Mouse (Mus musculus) midbrain, embryonic 14.5 days (tissue): ENCODE measurements around the gene Slc16a13. TPM values are rescaled to one million over a fixed set of nuclear protein-coding genes. Genes with fewer than 3 reads are reported as not detected.

Experiments used
- ATAC-seq: fragments of 200-750 bp; cut with Nextera tagmentation; 2 replicates; pipeline ENCODE4 v1.8.0; 2017; ENCODE audit warnings: moderate number of reproducible peaks, moderate library complexity; ENCODE audit not compliant: low FRiP score, low TSS enrichment
- DNase-seq: peaks from one replicate; pipeline ENCODE4 v3.0.0-alpha.2; 2015
- H3K27ac ChIP-seq: fragments of 300-500 bp; sonication (generic); replicated peaks from 2 replicates; pipeline ENCODE4 v1.5.1; 2014; ENCODE audit warnings: mild to moderate bottlenecking, low read depth, low read length, moderate library complexity
- H3K27me3 ChIP-seq: fragments of 300-500 bp; sonication (generic); 2 replicates; pipeline ENCODE4 v1.6.1; 2014; ENCODE audit warnings: low read length, control low read depth, mixed read lengths; ENCODE audit not compliant: control insufficient read depth, insufficient read depth
- H3K36me3 ChIP-seq: fragments of 300-500 bp; sonication (generic); 2 replicates; pipeline ENCODE4 v1.6.1; 2014; ENCODE audit warnings: low read length, control low read depth; ENCODE audit not compliant: control insufficient read depth, insufficient read depth
- H3K4me1 ChIP-seq: fragments of 300-500 bp; sonication (generic); 2 replicates; pipeline ENCODE4 v1.6.1; 2014; ENCODE audit warnings: mild to moderate bottlenecking, antibody characterized with exemption, low read length, control low read depth; ENCODE audit not compliant: control insufficient read depth, insufficient read depth
- H3K4me2 ChIP-seq: fragments of 300-500 bp; sonication (generic); 2 replicates; pipeline ENCODE4 v1.6.1; 2014; ENCODE audit warnings: mild to moderate bottlenecking, low read length, moderate library complexity
- H3K4me3 ChIP-seq: fragments of 300-500 bp; sonication (generic); replicated peaks from 2 replicates; pipeline ENCODE4 v1.5.1; 2014; ENCODE audit warnings: low read depth, low read length
- H3K9ac ChIP-seq: fragments of 300-500 bp; sonication (generic); replicated peaks from 2 replicates; pipeline ENCODE4 v1.6.1; 2014; ENCODE audit warnings: mild to moderate bottlenecking, low read length, moderate library complexity
- H3K9me3 ChIP-seq: fragments of 300-500 bp; sonication (generic); 2 replicates; pipeline ENCODE4 v1.6.1; 2016; ENCODE audit warnings: low read length, control low read depth, mixed read lengths; ENCODE audit not compliant: control insufficient read depth
- WGBS: fragments of 180-500 bp; shearing (Covaris S2); extraction: QIAGEN DNeasy Blood & Tissue Kit; methylation state at CpG from one replicate; pipeline ENCODE4 v1.1.7; 2014; 5-methylcytosine and 5-hydroxymethylcytosine counted together
- polyA plus RNA-seq: library from polyadenylated mRNA; unstranded; fragments of >200 nt; fragmentation: Nextera tagmentation; extraction: Ambion mirVana; gene quantifications from 2 replicates; pipeline ENCODE4 v1.2.1, GENCODE M21; 2014

Slc16a13 gene
- polyA plus RNA-seq, 1 experiment from 2014 or later: 10.7 TPM

DNA sequence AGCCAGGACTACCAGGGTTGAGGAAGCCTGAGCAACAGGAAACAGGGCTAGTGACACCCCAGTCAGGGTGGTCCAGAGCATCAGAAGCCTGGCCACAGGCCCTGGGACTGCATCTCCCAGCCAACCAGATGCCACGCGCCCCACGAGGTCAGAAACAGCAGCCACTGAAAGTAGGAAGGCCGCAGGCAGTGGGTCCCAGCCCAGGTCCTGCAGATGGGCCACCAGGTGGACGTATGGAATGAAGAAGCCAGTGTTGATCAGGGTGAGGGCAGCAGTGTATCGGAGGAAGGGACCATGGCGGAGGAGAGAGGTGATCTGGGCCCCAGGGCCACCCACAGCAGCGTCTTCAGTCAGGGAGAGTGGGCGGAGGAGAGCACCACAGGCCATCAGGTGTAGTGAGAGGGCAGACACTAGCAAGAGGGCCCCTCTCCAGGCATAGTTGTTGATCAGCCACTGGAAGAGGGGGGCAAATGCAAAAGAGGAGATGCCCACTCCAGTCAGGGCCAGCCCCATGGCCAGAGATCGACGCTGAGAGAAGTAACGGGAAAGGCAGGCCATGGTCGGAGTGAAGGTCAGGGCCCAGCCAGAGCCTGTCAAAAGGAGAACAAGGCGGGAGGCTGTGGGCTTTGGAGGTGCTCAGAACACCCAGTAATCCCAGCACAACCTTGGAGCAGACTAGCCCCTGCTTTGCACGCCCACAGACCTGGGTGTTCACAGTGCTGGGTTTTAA, 2.0 kb downstream of the Slc16a13 start:
- Histone ChIP-seq H3K9me3 (no peaks in the 10 kb centered on the region), H3K4me2 (peak overlapping the region; percentile 88), H3K4me3 (peak overlapping the region; percentile 57), H3K4me1 (peaks cover 43% of the 10 kb centered on the region), H3K27me3 (peaks cover 32% of the 10 kb centered on the region), H3K27ac (no peak overlapping the region), H3K9ac (peak overlapping the region; percentile 81; the same call in 1 of the 2 replicates), H3K36me3 (peaks cover 15% of the 10 kb centered on the region; the same call in 1 of the 2 replicates)
- 91% methylated on average over 15 of the region's 15 CpGs for WGBS
- no peak for DNase-seq
- no peak for ATAC-seq

DNA sequence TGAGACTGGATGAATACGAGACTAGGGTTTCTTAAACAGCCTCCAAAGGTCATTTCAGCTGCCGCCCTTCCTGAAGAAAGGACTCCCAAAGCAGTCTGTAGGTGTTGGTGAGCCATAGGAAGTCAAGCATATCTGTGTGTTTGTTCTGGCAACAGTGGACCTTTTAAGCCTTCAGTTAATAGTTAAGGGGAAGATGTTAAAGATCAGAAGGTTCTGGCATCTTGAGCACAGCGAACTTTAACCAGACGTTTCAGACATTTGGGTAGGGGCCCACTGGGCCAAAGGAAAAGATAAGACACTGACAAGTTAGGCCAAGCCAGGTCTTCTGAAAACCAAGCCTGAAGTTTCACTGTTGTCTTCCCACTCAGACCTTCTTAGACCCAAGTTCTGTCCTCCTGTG, 2.8 kb downstream of the Slc16a13 start:
- Histone ChIP-seq H3K27me3 (peaks cover 39% of the 10 kb centered on the region), H3K9me3 (no peaks in the 10 kb centered on the region), H3K9ac (no peak overlapping the region), H3K36me3 (peaks cover 15% of the 10 kb centered on the region; the same call in 1 of the 2 replicates), H3K4me1 (peaks cover 47% of the 10 kb centered on the region), H3K4me3 (no peak overlapping the region), H3K4me2 (no peak overlapping the region), H3K27ac (no peak overlapping the region)
- DNase-seq: no peak
- no peak for ATAC-seq
- 95% methylated on average over 4 of the region's 4 CpGs for WGBS

DNA sequence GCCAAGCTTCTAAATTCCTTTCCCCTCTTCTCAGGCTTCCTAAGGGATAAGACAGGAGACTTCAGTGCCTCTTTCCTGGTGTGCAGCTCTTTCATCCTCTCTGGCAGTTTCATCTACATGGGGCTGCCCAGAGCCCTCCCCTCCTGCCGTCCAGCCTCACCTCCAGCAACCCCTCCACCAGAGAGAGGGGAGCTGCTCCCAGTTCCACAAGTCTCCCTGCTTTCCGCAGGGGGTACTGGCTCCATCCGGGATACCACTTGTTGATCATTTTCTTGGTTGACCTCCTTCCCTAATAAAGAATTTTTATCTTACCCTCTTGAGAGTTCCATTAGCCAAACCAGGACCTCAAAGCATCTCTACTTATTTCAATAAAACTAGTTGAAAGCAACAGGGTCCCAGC, 4.8 kb downstream of the Slc16a13 start:
- Histone ChIP-seq H3K4me1 (peaks cover 38% of the 10 kb centered on the region), H3K4me2 (no peak overlapping the region), H3K4me3 (no peak overlapping the region), H3K36me3 (peaks cover 15% of the 10 kb centered on the region; the same call in 1 of the 2 replicates), H3K27me3 (peaks cover 49% of the 10 kb centered on the region), H3K27ac (no peak overlapping the region), H3K9ac (no peak overlapping the region), H3K9me3 (no peaks in the 10 kb centered on the region)
- DNase-seq (no peak), ATAC-seq (no peak)
- WGBS: 49% methylated on average over 3 of the region's 3 CpGs

DNA sequence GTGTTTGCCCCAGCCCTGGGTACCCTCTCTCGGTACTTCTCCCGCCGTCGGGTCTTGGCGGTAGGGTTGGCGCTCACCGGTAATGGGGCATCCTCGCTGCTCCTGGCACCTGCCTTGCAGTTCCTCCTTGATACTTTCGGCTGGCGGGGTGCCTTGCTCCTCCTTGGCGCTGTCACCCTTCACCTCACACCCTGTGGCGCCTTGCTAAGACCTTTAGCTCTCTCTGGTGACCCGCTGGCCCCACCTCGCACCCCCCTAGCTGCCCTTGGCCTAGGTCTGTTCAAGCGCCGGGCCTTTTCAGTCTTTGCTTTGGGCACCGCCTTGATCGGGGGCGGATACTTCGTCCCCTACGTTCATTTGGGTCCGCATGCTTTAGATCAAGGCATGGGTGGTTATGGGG, 5.6 kb downstream of the Slc16a13 start:
- Histone ChIP-seq H3K36me3 (peaks cover 15% of the 10 kb centered on the region; the same call in 1 of the 2 replicates), H3K4me1 (peaks cover 38% of the 10 kb centered on the region), H3K4me3 (no peak overlapping the region), H3K9me3 (no peaks in the 10 kb centered on the region), H3K27me3 (peaks cover 49% of the 10 kb centered on the region), H3K9ac (no peak overlapping the region), H3K4me2 (no peak overlapping the region), H3K27ac (no peak overlapping the region)
- no peak for ATAC-seq
- WGBS: 10% methylated on average over 22 of the region's 22 CpGs
- DNase-seq: no peak

DNA sequence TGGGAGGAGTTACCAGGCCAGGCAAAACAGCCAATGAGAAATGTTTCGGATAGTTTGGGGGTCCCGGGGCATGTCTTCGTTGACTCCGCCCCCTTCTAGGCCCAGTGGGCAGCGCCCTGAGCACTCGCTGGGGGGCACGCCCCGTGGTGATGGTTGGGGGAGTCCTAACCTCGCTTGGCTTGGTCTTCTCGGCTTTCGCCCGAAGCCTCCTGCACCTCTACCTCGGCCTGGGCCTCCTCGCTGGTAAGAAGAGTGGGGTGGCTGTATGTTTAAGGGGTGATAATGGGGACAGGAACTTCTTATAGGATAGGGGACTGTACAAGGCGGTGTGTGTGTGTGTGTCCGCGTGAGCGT, 6.0 kb downstream of the Slc16a13 start:
- H3K27me3 ChIP-seq: peaks cover 49% of the 10 kb centered on the region
- peak overlapping the region; percentile 36 for H3K4me3 ChIP-seq
- no peak overlapping the region for H3K27ac ChIP-seq
- WGBS: 5% methylated on average over 18 of the region's 18 CpGs
- no peaks in the 10 kb centered on the region for H3K9me3 ChIP-seq
- H3K36me3 ChIP-seq: peaks cover 15% of the 10 kb centered on the region; the same call in 1 of the 2 replicates
- ATAC-seq (no peak), DNase-seq (no peak)
- peaks cover 35% of the 10 kb centered on the region for H3K4me1 ChIP-seq
- peak overlapping the region; percentile 62 for H3K4me2 ChIP-seq
- H3K9ac ChIP-seq: no peak overlapping the region

DNA sequence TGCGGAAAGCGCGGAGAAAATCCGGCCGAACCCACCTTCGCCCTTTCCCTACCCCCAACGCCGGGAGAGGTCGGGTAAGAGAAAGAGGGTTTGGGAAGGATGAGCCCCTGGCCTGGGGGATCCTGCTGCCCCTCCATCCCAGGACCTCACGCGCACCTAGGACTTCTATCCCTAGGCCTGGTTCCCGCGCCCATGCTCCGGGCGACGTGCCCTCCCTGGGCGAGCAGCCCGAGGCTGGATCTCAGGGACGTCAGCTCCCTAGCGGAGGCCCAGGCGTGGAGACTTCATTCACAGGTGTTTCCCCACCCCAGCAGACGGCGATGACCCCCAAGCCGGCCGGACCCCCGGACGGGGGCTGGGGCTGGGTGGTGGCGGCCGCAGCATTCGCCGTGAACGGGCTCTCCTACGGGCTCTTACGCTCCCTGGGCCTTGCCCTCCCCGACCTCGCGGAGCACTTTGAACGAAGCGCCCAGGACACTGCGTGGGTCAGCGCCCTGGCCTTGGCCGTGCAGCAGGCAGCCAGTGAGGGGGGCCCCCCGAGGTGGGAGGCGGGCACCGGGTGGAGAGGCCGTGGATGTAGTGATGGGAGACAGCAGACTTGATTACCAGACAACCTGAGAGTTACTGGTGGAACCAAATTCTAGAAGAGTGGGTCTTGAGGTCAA, 6.5 kb downstream of the Slc16a13 start:
- Histone ChIP-seq H3K4me1 (peaks cover 29% of the 10 kb centered on the region), H3K9me3 (no peaks in the 10 kb centered on the region), H3K9ac (peak overlapping the region; percentile 46), H3K4me2 (peak overlapping the region; percentile 62), H3K27ac (no peak overlapping the region), H3K27me3 (peaks cover 49% of the 10 kb centered on the region), H3K36me3 (peaks cover 15% of the 10 kb centered on the region; the same call in 1 of the 2 replicates), H3K4me3 (peak overlapping the region; percentile 36)
- WGBS: 1% methylated on average over 46 of the region's 46 CpGs
- ATAC-seq (no peak), DNase-seq (peak; percentile 56)

DNA sequence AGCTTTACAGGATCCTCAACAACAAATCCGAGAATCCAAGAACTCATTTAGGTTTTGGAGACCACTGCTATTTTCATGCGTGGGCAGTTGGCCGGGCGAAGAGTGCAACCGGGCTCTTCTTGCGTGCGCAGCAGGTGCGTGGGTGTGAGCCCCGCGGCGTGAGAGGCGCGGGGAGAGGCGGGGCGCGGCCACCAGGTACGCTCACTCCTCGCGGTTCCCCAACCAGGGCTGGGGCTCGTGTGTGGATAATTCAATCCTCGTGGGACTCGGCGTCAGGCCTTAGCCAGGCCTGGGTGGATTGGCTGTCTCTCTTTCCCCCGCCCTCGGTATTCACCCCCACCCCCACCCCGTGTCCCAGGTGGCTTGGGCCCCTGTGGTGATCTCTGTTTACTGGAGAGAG, 7.1 kb downstream of the Slc16a13 start:
- H3K27ac ChIP-seq: no peak overlapping the region
- peak overlapping the region; percentile 62 for H3K4me2 ChIP-seq
- peaks cover 49% of the 10 kb centered on the region for H3K27me3 ChIP-seq
- DNase-seq (peak; percentile 55), ATAC-seq (peak; percentile 24; the same call in 1 of the 2 replicates)
- peak overlapping the region; percentile 46 for H3K9ac ChIP-seq
- H3K4me1 ChIP-seq: peaks cover 24% of the 10 kb centered on the region
- 4% methylated on average over 26 of the region's 26 CpGs for WGBS
- H3K9me3 ChIP-seq: no peaks in the 10 kb centered on the region
- peak overlapping the region; percentile 36 for H3K4me3 ChIP-seq
- H3K36me3 ChIP-seq: peaks cover 15% of the 10 kb centered on the region; the same call in 1 of the 2 replicates

DNA sequence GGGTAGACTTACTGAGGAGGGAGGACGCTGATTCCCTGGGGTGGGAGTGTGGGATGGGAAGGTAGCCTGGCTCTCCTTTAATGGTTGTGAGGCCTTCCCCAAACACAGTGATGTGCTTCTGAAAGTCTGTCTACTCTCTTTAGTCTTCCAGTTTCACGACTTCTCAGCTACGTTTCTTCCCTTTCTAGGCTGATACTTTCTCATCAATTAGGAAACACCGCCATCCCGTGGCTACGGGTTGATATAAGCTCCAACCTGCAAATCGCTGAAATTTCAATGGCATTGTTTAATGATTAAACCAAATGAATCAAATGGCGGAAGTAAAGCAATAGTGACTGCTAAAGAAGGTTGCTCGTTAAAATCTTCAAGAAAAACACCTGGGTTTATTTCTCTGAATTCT, 8.0 kb downstream of the Slc16a13 start:
- 13% methylated on average over 9 of the region's 9 CpGs for WGBS
- no peak overlapping the region for H3K9ac ChIP-seq
- peaks cover 49% of the 10 kb centered on the region for H3K27me3 ChIP-seq
- H3K9me3 ChIP-seq: no peaks in the 10 kb centered on the region
- peaks cover 12% of the 10 kb centered on the region; the same call in 1 of the 2 replicates for H3K36me3 ChIP-seq
- H3K4me3 ChIP-seq: no peak overlapping the region
- peak overlapping the region; percentile 62; the same call in 1 of the 2 replicates for H3K4me2 ChIP-seq
- ATAC-seq (no peak), DNase-seq (peak; percentile 90)
- no peak overlapping the region for H3K27ac ChIP-seq
- peaks cover 17% of the 10 kb centered on the region; the same call in 1 of the 2 replicates for H3K4me1 ChIP-seq
